Mouse (Mus musculus) embryonic facial prominence, embryonic 11.5 days (tissue): ENCODE results near the gene Drc1. TPM values are rescaled to one million over a fixed set of nuclear protein-coding genes. Genes with fewer than 3 reads are reported as not detected.

Experiments
- ATAC-seq: fragments of 200-750 bp; cut with Nextera tagmentation; replicated peaks from 2 replicates; pipeline ENCODE4 v1.8.0; 2017; ENCODE audit warnings: low read depth; ENCODE audit not compliant: insufficient number of reproducible peaks, low FRiP score, low TSS enrichment
- DNase-seq: peaks from one replicate; pipeline ENCODE4 v3.0.0-alpha.2; 2015; ENCODE audit warnings: low spot score
- H3K27ac ChIP-seq: fragments of 300-500 bp; sonication (generic); replicated peaks from 2 replicates; pipeline ENCODE4 v1.5.1; 2014; ENCODE audit warnings: mild to moderate bottlenecking, low read depth, low read length, control low read depth
- H3K27me3 ChIP-seq: fragments of 300-500 bp; sonication (generic); 2 replicates; pipeline ENCODE4 v1.6.1; 2014; ENCODE audit warnings: mild to moderate bottlenecking, low read length, moderate library complexity, mixed read lengths; ENCODE audit not compliant: control insufficient read depth, insufficient read depth
- H3K36me3 ChIP-seq: fragments of 300-500 bp; sonication (generic); replicated peaks from 2 replicates; pipeline ENCODE4 v1.6.1; 2014; ENCODE audit warnings: low read depth, mild to moderate bottlenecking, low read length, moderate library complexity, mixed read lengths; ENCODE audit not compliant: control insufficient read depth, insufficient read depth
- H3K4me1 ChIP-seq: fragments of 300-500 bp; sonication (generic); 2 replicates; pipeline ENCODE4 v1.6.1; 2014; ENCODE audit warnings: low read length, mixed read lengths; ENCODE audit not compliant: control insufficient read depth, insufficient read depth
- H3K4me2 ChIP-seq: fragments of 300-500 bp; sonication (generic); 2 replicates; pipeline ENCODE4 v1.6.1; 2014; ENCODE audit warnings: low read depth, mild to moderate bottlenecking, control low read depth, low read length, moderate library complexity
- H3K4me3 ChIP-seq: fragments of 300-500 bp; sonication (generic); 2 replicates; pipeline ENCODE4 v1.5.1; 2014; ENCODE audit warnings: low read depth, low read length, control low read depth
- H3K9ac ChIP-seq: fragments of 300-500 bp; sonication (generic); replicated peaks from 2 replicates; pipeline ENCODE4 v1.6.1; 2014; ENCODE audit warnings: mild to moderate bottlenecking, control low read depth, low read length
- H3K9me3 ChIP-seq: fragments of 300-500 bp; sonication (generic); replicated peaks from 2 replicates; pipeline ENCODE4 v1.6.1; 2016; ENCODE audit warnings: mild to moderate bottlenecking, low read length, inconsistent platforms, mixed read lengths; ENCODE audit not compliant: control insufficient read depth
- WGBS: fragments of 180-500 bp; shearing (Covaris S2); extraction: QIAGEN DNeasy Blood & Tissue Kit; methylation state at CpG from one replicate; pipeline ENCODE4 v1.1.7; 2014; 5-methylcytosine and 5-hydroxymethylcytosine counted together
- polyA plus RNA-seq: library from polyadenylated mRNA; unstranded; fragments of >200 nt; fragmentation: Nextera tagmentation; extraction: Ambion mirVana; gene quantifications from 2 replicates; pipeline ENCODE4 v1.2.1, GENCODE M21; 2014

Gene Drc1
- polyA plus RNA-seq, 1 experiment from 2014 or later = 0.21 TPM

GRCm38 (mm10) chr5:30271599-30272281 lies 9.4 kb upstream of the Drc1 start:
- H3K4me2 ChIP-seq = no peak overlapping the region
- H3K4me1 ChIP-seq = no peaks in the 10 kb centered on the region
- 89% methylated on average over 11 of the region's 11 CpGs for whole genome bisulfite sequencing
- no peak overlapping the region for H3K9ac ChIP-seq
- H3K4me3 ChIP-seq = no peak overlapping the region
- no peak for DNase-seq
- no peaks in the 10 kb centered on the region for H3K27me3 ChIP-seq
- no peak for ATAC-seq
- H3K36me3 ChIP-seq = no peaks in the 10 kb centered on the region
- H3K9me3 ChIP-seq = no peaks in the 10 kb centered on the region
- no peak overlapping the region for H3K27ac ChIP-seq

- ATAC-seq = no peak
- no peaks in the 10 kb centered on the region for H3K36me3 ChIP-seq
- H3K27me3 ChIP-seq = no peaks in the 10 kb centered on the region
- DNase-seq = no peak
- H3K9ac ChIP-seq = no peak overlapping the region
- no peaks in the 10 kb centered on the region for H3K9me3 ChIP-seq
- H3K4me1 ChIP-seq = no peaks in the 10 kb centered on the region; the same call in 1 of the 2 replicates
- no peak overlapping the region for H3K4me2 ChIP-seq
- no peak overlapping the region for H3K27ac ChIP-seq
- 87% methylated on average over 2 of the region's 2 CpGs for WGBS
- no peak overlapping the region for H3K4me3 ChIP-seq
These were observed 4.8 kb upstream of the Drc1 start for GRCm38 (mm10) chr5:30276361-30276760.

GRCm38 (mm10) chr5:30278952-30279351 lies 2.2 kb upstream of the Drc1 start:
- Histone ChIP-seq H3K27ac (no peak overlapping the region), H3K9me3 (no peaks in the 10 kb centered on the region), H3K27me3 (no peaks in the 10 kb centered on the region), H3K4me2 (no peak overlapping the region), H3K36me3 (no peaks in the 10 kb centered on the region), H3K4me1 (no peaks in the 10 kb centered on the region; the same call in 1 of the 2 replicates), H3K9ac (no peak overlapping the region), H3K4me3 (no peak overlapping the region)
- no peak for DNase-seq
- no peak for ATAC-seq
- WGBS = 76% methylated on average over 3 of the region's 3 CpGs

- H3K27ac ChIP-seq = no peak overlapping the region
- H3K4me2 ChIP-seq = no peak overlapping the region
- no peak for ATAC-seq
- H3K27me3 ChIP-seq = no peaks in the 10 kb centered on the region
- H3K36me3 ChIP-seq = no peaks in the 10 kb centered on the region
- no peak overlapping the region for H3K4me3 ChIP-seq
- no peaks in the 10 kb centered on the region for H3K9me3 ChIP-seq
- DNase-seq = no peak
- H3K9ac ChIP-seq = no peak overlapping the region
- WGBS = 95% methylated on average over 4 of the region's 4 CpGs
- no peaks in the 10 kb centered on the region; the same call in 1 of the 2 replicates for H3K4me1 ChIP-seq
These were observed 1.7 kb upstream of the Drc1 start for GRCm38 (mm10) chr5:30279446-30279845.

GRCm38 (mm10) chr5:30280864-30281263 lies 324 bp upstream of the Drc1 start:
- Histone ChIP-seq H3K4me2 (peak overlapping the region; percentile 61), H3K9me3 (no peaks in the 10 kb centered on the region), H3K4me3 (peak overlapping the region; percentile 35), H3K9ac (no peak overlapping the region), H3K4me1 (no peaks in the 10 kb centered on the region; the same call in 1 of the 2 replicates), H3K27ac (no peak overlapping the region), H3K36me3 (no peaks in the 10 kb centered on the region), H3K27me3 (no peaks in the 10 kb centered on the region)
- 45% methylated on average over 9 of the region's 9 CpGs for WGBS
- no peak for ATAC-seq
- DNase-seq = no peak

GRCm38 (mm10) chr5:30285944-30286799 lies 5.0 kb downstream of the Drc1 start:
- DNase-seq (no peak), ATAC-seq (no peak)
- no peaks in the 10 kb centered on the region for H3K36me3 ChIP-seq
- WGBS = 84% methylated on average over 10 of the region's 10 CpGs
- no peaks in the 10 kb centered on the region for H3K4me1 ChIP-seq
- H3K27me3 ChIP-seq = no peaks in the 10 kb centered on the region
- no peak overlapping the region for H3K4me3 ChIP-seq
- H3K9ac ChIP-seq = no peak overlapping the region
- H3K4me2 ChIP-seq = no peak overlapping the region
- no peak overlapping the region for H3K27ac ChIP-seq
- no peaks in the 10 kb centered on the region for H3K9me3 ChIP-seq

- no peaks in the 10 kb centered on the region for H3K27me3 ChIP-seq
- WGBS = 81% methylated on average over 9 of the region's 9 CpGs
- H3K27ac ChIP-seq = no peak overlapping the region
- H3K9me3 ChIP-seq = no peaks in the 10 kb centered on the region
- H3K36me3 ChIP-seq = no peaks in the 10 kb centered on the region
- H3K4me2 ChIP-seq = no peak overlapping the region
- no peaks in the 10 kb centered on the region for H3K4me1 ChIP-seq
- no peak for ATAC-seq
- no peak overlapping the region for H3K9ac ChIP-seq
- no peak for DNase-seq
- no peak overlapping the region for H3K4me3 ChIP-seq
These were observed 6.1 kb downstream of the Drc1 start for GRCm38 (mm10) chr5:30287106-30287882.
